Mouse (Mus musculus): ENCODE measurements around the gene Rpl34. TPM values are rescaled to one million over a fixed set of nuclear protein-coding genes. Genes with fewer than 3 reads are reported as not detected.

Rpl34 gene
- polyA plus RNA-seq, 1 experiment from 2014 or later: 633 TPM

DNA sequence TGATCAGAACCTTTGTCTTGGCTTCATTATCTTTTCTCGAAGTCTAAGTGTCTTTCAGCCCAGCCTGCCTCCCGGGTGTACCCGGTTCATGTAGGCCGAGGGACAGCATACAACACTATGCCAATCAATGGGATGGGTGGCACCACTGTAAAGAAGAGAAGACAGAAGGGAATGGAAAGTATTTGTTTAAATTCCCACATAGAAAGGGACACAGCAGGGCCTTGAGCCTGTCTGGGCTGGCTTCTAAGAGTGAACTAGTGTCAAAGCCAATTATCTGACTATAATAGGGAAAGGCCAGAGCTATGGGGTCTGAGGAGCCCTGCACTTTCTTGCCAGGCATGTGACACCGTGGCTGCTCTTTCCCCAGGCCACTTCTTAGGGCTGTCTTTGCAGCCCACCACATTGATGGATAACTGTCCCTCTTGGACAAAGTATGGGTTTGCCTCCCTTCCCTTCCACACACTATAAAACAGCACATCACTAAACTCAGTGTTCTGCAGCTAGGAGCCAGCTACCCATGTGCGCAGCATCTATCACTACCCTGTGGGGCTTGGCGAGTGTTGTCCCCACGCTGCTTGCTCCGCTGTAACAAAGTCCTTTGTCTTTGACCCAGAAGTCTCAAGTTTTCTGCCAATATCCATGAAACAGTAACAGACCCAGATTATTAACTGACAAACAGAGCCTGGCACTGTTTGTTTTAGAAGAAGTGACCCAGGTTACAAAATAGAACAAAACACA, 45.8 kb downstream of the Rpl34 start:
- Histone ChIP-seq H3K9ac (no peak overlapping the region), H3K4me1 (replicated peaks) (0 out of 2 replicates have a peak, but pooled peaks cover 1% of the 10 kb centered on the region), H3K27ac (no peak overlapping the region), H3K4me2 (no peak overlapping the region), H3K36me3 (no peaks in the 10 kb centered on the region), H3K9me3 (no peaks in the 10 kb centered on the region), H3K27me3 (no peaks in the 10 kb centered on the region), H3K4me3 (no peak overlapping the region)
- no peak for ATAC-seq (ENCODE audit: low FRiP score)
- WGBS: 80% methylated on average over 9 of the region's 9 CpGs

DNA sequence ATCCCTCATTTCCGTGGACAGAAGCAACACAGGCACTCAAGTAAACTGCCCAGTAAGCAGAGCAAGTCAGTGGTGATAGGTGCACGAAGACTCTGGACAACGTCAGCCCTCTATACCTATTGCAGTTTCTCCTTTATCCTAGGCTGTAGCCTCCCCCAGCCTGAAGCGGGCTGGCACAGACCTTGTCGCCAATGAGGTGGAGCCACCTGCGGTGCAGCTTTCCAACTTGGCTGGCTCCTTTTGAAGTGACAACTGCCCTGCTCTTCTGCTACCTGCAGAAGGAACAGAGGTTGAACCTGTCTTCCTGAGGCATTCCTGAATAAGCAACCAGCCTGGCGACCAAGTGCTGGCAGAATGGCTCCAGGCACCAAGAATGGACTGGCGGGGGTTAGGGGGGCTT, 46.4 kb downstream of the Rpl34 start:
- H3K9me3 ChIP-seq: no peaks in the 10 kb centered on the region
- H3K4me3 ChIP-seq: no peak overlapping the region
- no peak overlapping the region for H3K4me2 ChIP-seq
- H3K9ac ChIP-seq: no peak overlapping the region
- no peaks in the 10 kb centered on the region for H3K27me3 ChIP-seq
- no peak overlapping the region for H3K27ac ChIP-seq
- H3K36me3 ChIP-seq: no peaks in the 10 kb centered on the region
- 79% methylated on average over 8 of the region's 8 CpGs for WGBS
- no peaks in the 10 kb centered on the region for H3K4me1 ChIP-seq (replicated peaks)
- ATAC-seq (ENCODE audit: low FRiP score): no peak

DNA sequence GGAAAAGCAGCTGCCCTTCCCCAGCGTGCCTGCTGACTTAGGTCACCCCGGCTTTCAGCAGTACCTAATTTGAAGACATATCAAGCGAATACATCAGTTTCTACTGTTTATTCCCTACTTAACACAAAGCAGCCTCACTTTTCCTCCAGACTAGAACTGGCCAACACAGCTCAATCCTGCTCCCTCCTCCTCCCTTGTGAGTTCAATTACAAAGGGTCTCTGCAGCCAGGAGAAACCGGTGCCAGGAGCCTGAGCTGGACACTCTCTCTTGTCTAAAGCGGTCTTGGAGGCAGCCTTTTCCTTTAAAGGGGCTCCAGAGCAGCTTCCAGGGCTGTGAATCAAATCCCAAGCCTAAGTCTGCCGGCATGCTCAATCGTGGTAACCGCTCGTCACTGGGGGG, 48.0 kb downstream of the Rpl34 start:
- H3K9ac ChIP-seq: no peak overlapping the region
- no peaks in the 10 kb centered on the region for H3K36me3 ChIP-seq
- H3K27ac ChIP-seq: no peak overlapping the region
- H3K9me3 ChIP-seq: no peaks in the 10 kb centered on the region
- no peak overlapping the region for H3K4me2 ChIP-seq
- H3K4me1 ChIP-seq (replicated peaks): no peaks in the 10 kb centered on the region
- ATAC-seq (ENCODE audit: low FRiP score): no peak
- WGBS: 88% methylated on average over 9 of the region's 9 CpGs
- no peak overlapping the region for H3K4me3 ChIP-seq
- H3K27me3 ChIP-seq: no peaks in the 10 kb centered on the region

DNA sequence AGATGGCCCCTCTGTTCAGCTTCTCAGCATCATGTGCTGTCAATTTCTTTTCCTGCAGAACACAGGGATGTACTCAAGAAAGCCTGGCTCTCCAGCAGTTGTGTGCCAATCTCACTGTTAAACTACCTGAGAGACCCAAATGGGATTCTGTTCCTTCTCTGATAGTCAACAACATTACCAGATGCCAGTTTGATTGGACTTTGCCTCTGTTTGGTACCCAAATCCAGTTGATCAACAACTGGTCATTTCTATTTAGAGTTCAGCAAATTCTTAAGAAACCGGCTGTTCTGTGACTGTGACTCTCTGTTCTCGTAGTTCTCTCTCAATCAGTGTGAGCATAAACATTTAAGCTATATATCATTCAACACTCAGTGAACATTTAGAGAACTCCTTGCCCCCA, 49.0 kb downstream of the Rpl34 start:
- 90% methylated on average over 2 of the region's 2 CpGs for WGBS
- Histone ChIP-seq H3K36me3 (no peaks in the 10 kb centered on the region), H3K27me3 (no peaks in the 10 kb centered on the region), H3K4me3 (no peak overlapping the region), H3K9ac (no peak overlapping the region), H3K27ac (no peak overlapping the region), H3K4me1 (replicated peaks) (no peaks in the 10 kb centered on the region), H3K9me3 (no peaks in the 10 kb centered on the region), H3K4me2 (no peak overlapping the region)
- no peak for ATAC-seq (ENCODE audit: low FRiP score)

DNA sequence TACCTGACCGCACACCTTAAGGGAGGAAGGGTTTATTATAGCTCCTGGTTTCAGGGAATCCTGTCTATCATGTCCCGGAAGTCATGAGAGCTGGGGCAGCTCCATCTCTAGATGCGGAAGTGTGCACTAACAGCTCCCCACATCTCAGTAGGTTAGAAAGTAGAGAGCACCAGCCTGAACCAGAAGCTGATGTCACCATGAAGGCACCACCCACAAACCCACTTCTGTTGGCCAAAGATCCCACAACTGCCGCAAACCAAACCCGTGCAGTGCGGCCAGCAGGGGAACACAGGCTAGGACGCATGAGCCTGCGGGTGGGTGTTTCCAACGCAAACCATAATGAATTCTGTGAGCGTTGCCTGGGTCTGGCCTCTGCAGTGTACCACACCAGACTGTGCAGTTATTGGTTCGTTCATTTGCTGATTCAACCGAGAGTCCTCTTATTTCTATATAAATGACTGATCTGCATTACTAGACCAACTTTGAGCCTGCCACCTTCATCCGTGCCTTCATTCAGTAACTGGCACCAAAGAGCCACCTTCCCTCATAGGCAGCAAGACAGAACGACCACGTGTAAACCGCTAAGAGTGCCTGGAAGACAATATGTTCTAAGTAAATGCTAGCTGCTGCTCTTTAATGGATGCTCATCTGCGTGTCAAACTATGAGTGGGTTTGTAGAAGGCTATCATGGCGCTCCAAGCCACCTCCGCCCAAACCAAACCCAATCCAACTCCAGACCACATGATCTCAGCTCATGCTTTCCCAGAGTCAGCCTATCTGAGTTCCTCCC, 52.3 kb downstream of the Rpl34 start:
- no peaks in the 10 kb centered on the region for H3K27me3 ChIP-seq
- H3K4me2 ChIP-seq: no peak overlapping the region
- no peaks in the 10 kb centered on the region for H3K9me3 ChIP-seq
- ATAC-seq (ENCODE audit: low FRiP score): no peak
- H3K36me3 ChIP-seq: no peaks in the 10 kb centered on the region
- 95% methylated on average over 19 of the region's 19 CpGs for WGBS
- peaks cover 4% of the 10 kb centered on the region; the same call in 1 of the 2 replicates for H3K4me1 ChIP-seq (replicated peaks)
- no peak overlapping the region for H3K4me3 ChIP-seq
- H3K27ac ChIP-seq: no peak overlapping the region
- no peak overlapping the region for H3K9ac ChIP-seq

Other genes with a start within 250 kb of the Rpl34 start
- gene Etnppl, start 113.0 kb downstream of the Rpl34 start, polyA plus RNA-seq (2015; fragmentation: Nextera tagmentation; extraction: Ambion mirVana): not detected in 2 replicates
- gene Ostc, start 21.0 kb downstream of the Rpl34 start, polyA plus RNA-seq (2015; fragmentation: Nextera tagmentation; extraction: Ambion mirVana): 241 and 242 TPM in 2 replicates

Measured in hindbrain, embryonic 13.5 days (tissue).